In the genomic region with DNA sequence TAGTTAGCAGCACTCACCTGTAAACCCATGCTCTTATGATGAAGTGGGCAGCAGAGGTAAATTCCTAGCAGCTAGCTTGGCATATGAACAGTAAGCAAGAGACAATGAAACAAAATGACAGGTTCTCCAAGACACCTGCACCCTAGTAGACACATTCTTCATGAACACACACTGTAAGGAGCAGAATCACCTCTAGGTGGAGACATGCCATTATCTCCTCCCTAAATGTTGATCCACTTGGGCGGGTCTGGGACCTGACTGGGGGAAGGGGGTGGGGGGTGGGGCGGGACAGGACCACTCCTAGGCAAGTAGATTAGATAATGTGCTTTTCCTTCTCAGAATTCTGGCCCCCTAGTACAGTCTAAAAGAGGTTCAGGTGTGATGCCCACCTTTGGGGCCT, we compare ENCODE assay signal across 9 mouse cellular contexts. TPM values are rescaled to one million over a fixed set of nuclear protein-coding genes. Genes with fewer than 3 reads are reported as not detected.
A peak's percentile ranks its signal among the peaks of the same experiment; 100 is the strongest.
DNase-seq lines count a peak whose midpoint lies in the region; ATAC-seq and TF ChIP-seq lines count a peak whose summit lies in the region.
"Had no signal": no experiment of that assay in that cellular context is flagged by ENCODE, and none has a peak within 500 bp of the region (broad histone marks: within the 10 kb centered on the region; RNA-seq: fewer than 3 reads in every experiment).

No protein-coding gene starts in this region.

- H3K4me1 ChIP-seq in thymus, adult 2 months (replicated peaks; ENCODE audit: control insufficient read depth, insufficient read depth, low read length) = no peaks in the 10 kb centered on the region
- H3K4me1 ChIP-seq in intestine, embryonic 16.5 days (ENCODE audit: control insufficient read depth, insufficient read depth, low read length) = no peaks in the 10 kb centered on the region

- TF ChIP-seq POLR2A in thymus, adult 2 months (IDR thresholded peaks at IDR 0.05; ENCODE audit: control insufficient read depth, extremely low read depth, insufficient read depth, low read length, poor library complexity) = no peak

- no peak overlapping the region for H3K4me2 ChIP-seq in intestine, embryonic 16.5 days (ENCODE audit: low read depth, low read length)

- H3K36me3 ChIP-seq in thymus, adult 2 months (ENCODE audit: control insufficient read depth, insufficient read depth, low read length) = no peaks in the 10 kb centered on the region
- H3K36me3 ChIP-seq in intestine, embryonic 16.5 days (ENCODE audit: control insufficient read depth, insufficient read depth, low read length) = no peaks in the 10 kb centered on the region

- no peak overlapping the region for H3K9ac ChIP-seq in intestine, embryonic 16.5 days (ENCODE audit: low read depth, low read length)

- peak; percentile 30 for DNase-seq in cerebellum, adult 9-10 months
- DNase-seq in thymus, adult 2 months = peak; percentile 46
- DNase-seq in thymus, postnatal 36 days = no peak
- DNase-seq in mesoderm, embryonic 11.5 days (ENCODE audit: low read depth, low spot score) = peak; percentile 30
- DNase-seq in left cerebral cortex, adult 9 months (ENCODE audit: low spot score in 2 of 2) = no peak
- DNase-seq in spleen, postnatal 4 days (ENCODE audit: low spot score in 2 of 2) = no peak

- no peak for TF ChIP-seq CTCF in thymus, adult 2 months (IDR thresholded peaks at IDR 0.05; ENCODE audit: borderline replicate concordance, control insufficient read depth, extremely low read depth, insufficient read depth, low read length, poor library complexity)

- no peak overlapping the region for H3K4me3 ChIP-seq in thymus, adult 2 months (ENCODE audit: control insufficient read depth, insufficient read depth, low read length)
- no peak overlapping the region for H3K4me3 ChIP-seq in intestine, embryonic 16.5 days (ENCODE audit: low read length)

- no peak for ATAC-seq in cerebellum, adult (ENCODE audit: insufficient number of reproducible peaks, low FRiP score, low TSS enrichment)
- peak; percentile 45; the same call in 1 of the 2 replicates for ATAC-seq in intestine, embryonic 16.5 days

- 17% methylated on average over 2 of the region's 2 CpGs for WGBS in thymus, adult 2 months
- WGBS in intestine, embryonic 16.5 days = 10% methylated on average over 2 of the region's 2 CpGs

- H3K27me3 ChIP-seq in thymus, adult 2 months (ENCODE audit: control insufficient read depth, insufficient read depth, low read length) = no peaks in the 10 kb centered on the region
- H3K27me3 ChIP-seq in intestine, embryonic 16.5 days (replicated peaks; ENCODE audit: control insufficient read depth, insufficient read depth, low read length) = no peaks in the 10 kb centered on the region

- no peak overlapping the region for H3K27ac ChIP-seq in thymus, adult 2 months (ENCODE audit: control insufficient read depth, insufficient read depth, low read length)
- H3K27ac ChIP-seq in intestine, embryonic 16.5 days (ENCODE audit: low read length) = no peak overlapping the region

- H3K9me3 ChIP-seq in intestine, embryonic 16.5 days (ENCODE audit: control insufficient read depth, low read length) = no peaks in the 10 kb centered on the region

RNA-seq across cellular contexts. Expression of a gene that starts 13.8 kb away (rescaled TPM):
- polyA plus RNA-seq in thymus, adult 2 months (2012; rRNA removed) = 58.1 and 71.6 TPM in 2 replicates
- polyA plus RNA-seq in intestine, embryonic 16.5 days (2015; fragmentation: Nextera tagmentation; extraction: Ambion mirVana) = 625 and 664 TPM in 2 replicates

RNA-seq across cellular contexts. Expression of a gene that starts 14.6 kb away (rescaled TPM):
- polyA plus RNA-seq in thymus, adult 2 months (2012; rRNA removed) = not detected in 2 replicates
- 0.09 TPM in 1 of 2 replicates, not detected in the other for polyA plus RNA-seq in intestine, embryonic 16.5 days (2015; fragmentation: Nextera tagmentation; extraction: Ambion mirVana)
- polyA plus RNA-seq: gonadal fat pad, adult 2 months had no signal

RNA-seq across cellular contexts. Expression of a gene that starts 20.4 kb away (rescaled TPM):
- 2.2 and 2.7 TPM in 2 replicates for polyA plus RNA-seq in thymus, adult 2 months (2012; rRNA removed)
- 148 and 174 TPM in 2 replicates for polyA plus RNA-seq in intestine, embryonic 16.5 days (2015; fragmentation: Nextera tagmentation; extraction: Ambion mirVana)

RNA-seq across cellular contexts. Expression of a gene that starts 22.4 kb away (rescaled TPM):
- 45.8 and 50.9 TPM in 2 replicates for polyA plus RNA-seq in thymus, adult 2 months (2012; rRNA removed)
- 31.0 and 34.2 TPM in 2 replicates for polyA plus RNA-seq in intestine, embryonic 16.5 days (2015; fragmentation: Nextera tagmentation; extraction: Ambion mirVana)

RNA-seq across cellular contexts. Expression of a gene that starts 44.5 kb away (rescaled TPM):
- 15.9 and 18.1 TPM in 2 replicates for polyA plus RNA-seq in thymus, adult 2 months (2012; rRNA removed)
- 2.0 TPM in 2 replicates for polyA plus RNA-seq in intestine, embryonic 16.5 days (2015; fragmentation: Nextera tagmentation; extraction: Ambion mirVana)

Comparison
In these comparisons a context has a peak if more than half of its experiments do, and no peak if none do; other contexts are left out.
1. DNase-seq: peak in cerebellum, adult 9-10 months (single experiment), thymus, adult 2 months (single experiment) and mesoderm, embryonic 11.5 days (single experiment); none in thymus, postnatal 36 days (0 of 2), left cerebral cortex, adult 9 months (0 of 2) and spleen, postnatal 4 days (0 of 2).
2. RNA of a gene that starts 20.4 kb away (polyA plus RNA-seq): 148 to 174 TPM in intestine, embryonic 16.5 days; 2.2 to 2.7 TPM in thymus, adult 2 months; every median in the first group is over 10 times any median in the second.